Mouse (Mus musculus): ENCODE results near the gene Arhgap20.

The Arhgap20 gene

DNA sequence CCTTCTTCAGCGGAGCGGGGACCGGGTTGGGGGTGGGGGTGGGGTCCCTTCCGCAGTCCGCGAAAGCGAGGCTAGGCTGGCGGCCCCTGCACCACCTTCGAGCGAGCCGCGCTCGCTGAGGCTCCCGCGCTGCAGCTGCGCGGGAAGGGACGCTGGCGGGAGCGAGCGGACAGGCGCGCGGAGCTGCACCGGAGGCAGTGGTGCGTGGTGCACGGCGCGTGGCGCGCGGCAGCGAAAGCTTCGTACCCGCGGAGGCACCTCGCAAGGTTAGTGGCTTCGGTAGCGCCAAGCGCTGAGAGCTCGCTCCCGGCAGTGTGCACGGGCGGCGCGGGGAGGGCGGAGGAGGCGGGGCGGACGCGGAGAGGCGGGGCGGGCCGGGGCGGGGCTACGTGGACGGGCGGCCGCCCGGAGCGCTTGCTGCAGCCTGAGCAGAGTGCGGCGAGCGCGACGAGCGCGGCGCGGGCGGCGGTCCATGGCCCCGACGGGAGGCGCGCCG, at the start of gene Arhgap20:
Gene Arhgap20, plus strand, starts transcription at position 417 of the 496 bp plus-strand sequence.
- ATAC-seq (ENCODE audit: low TSS enrichment): peak; percentile 80

DNA sequence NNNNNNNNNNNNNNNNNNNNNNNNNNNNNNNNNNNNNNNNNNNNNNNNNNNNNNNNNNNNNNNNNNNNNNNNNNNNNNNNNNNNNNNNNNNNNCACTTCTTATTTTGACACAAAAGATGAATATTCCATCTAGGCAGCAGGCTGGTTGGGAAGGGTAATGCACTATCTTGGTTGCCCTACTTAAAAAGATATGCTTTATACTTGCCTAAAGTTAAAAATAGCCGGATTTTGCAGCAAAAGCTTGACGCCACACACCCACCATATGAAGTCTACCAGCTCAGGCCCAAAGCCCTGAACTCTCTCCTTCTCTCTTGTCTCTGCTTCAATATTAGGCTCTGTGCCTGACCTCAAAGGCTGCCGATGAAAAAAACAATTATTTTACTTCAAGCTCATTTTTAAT, 46.3 kb upstream of the Arhgap20 start:
- ATAC-seq (ENCODE audit: low TSS enrichment): peak; percentile 70

DNA sequence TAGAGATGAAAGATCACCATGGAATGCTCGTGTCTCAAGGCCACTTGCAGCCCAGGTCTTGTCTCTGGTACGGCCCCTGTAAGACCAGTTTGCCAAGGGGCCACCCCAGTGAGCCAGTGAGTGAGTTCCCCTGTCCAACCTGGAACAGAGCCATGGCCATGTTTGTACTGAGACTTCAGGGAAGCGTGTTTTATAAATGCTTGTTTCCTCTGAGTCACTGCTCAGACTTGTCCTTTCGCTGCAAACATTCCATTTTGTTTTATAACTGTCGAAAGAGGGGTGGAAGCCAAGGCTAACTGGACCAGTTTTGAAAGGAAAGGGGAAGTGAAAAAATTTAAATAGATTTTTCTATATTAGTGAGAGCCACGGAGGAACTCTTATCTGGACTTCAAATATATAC, 37.2 kb upstream of the Arhgap20 start:
- ATAC-seq (ENCODE audit: low TSS enrichment): no peak

DNA sequence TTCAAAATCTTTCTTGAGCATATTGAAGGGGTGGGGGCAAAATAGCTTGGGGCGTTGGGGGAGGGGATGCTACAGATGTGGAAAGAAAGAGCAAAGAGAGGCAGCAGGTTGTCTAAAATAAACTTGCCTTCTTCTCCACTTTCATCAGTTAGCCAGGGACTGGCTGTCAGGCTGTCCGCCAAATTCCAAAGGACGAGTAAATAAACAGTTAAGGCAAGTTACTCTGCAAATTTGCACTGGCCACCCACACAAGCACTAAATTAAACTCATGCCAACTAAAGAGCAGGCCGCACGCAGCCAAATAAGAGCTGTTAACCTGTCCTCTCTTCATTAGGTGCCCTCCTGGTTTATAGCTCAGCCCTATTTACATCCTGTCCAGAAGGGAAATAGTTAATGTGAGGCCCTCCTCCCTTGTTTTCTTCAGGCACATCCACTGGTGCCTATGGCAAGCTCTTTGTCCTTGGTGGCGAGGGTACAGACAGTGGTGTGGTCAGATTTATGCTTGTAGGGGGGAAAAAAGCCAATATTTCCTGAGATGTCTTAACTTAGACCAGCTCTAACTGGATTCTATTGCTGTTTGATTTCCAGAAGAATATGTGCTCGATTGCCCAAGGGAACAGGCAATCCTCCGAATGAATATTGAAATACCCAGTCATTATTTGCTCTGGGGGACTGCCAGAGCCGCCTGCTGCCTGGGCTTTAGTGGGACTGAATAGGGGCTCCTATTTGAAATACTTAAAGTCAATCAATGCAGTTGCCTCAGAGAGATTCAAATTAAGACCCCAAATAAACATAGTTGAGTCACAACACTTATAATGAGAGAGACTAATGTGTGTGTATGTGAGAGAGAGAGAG, 29.7 kb upstream of the Arhgap20 start:
- no peak for ATAC-seq (ENCODE audit: low TSS enrichment)

DNA sequence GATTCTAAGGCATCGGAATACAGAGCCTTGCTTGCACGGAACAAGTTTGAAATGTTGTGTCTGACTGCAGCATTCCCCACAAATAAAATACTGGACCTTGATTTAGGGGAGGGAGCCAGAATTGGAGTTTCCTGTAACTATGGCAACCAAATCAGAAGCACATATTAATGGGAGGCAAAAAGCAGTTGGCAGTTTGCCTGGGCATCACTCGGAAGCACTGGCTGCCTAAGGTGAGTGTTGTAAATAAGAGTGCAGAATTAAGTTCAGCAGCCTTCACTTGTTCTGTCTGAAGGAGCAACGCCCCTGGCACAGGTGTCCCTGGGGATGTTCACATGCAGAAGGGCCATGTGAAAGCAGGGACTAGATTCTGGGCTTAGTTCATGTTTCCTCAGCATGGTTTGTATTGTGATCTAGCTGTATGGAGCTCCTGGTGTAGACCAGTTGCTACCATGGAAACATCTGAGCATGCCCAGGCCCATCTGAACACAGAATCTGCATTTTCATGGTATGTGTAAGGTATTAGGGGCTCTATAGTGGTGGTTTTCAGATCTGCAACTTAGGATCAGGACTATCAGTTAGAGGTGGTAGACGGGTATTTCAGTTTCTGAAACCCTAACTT, 28.3 kb upstream of the Arhgap20 start:
- no peak for ATAC-seq (ENCODE audit: low TSS enrichment)

DNA sequence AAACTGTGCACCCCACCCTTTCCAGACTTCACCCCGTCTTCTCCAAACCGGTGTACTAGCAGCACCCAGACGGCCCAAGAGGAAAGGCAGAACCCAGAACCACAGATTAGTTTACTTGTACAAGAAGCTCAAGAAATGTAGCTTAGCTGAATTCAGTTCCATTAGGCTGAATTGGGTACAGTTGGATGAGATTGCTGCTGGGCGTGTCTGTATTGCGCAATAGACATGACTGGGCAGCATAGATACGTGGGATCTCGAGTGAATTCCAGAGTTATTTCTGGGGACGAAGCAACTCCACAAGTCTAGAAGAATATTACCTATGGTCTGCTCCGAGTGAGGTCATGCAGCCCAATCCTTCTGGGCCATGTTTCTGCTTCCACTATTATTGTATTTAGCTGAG, 26.8 kb upstream of the Arhgap20 start:
- no peak for ATAC-seq (ENCODE audit: low TSS enrichment)

DNA sequence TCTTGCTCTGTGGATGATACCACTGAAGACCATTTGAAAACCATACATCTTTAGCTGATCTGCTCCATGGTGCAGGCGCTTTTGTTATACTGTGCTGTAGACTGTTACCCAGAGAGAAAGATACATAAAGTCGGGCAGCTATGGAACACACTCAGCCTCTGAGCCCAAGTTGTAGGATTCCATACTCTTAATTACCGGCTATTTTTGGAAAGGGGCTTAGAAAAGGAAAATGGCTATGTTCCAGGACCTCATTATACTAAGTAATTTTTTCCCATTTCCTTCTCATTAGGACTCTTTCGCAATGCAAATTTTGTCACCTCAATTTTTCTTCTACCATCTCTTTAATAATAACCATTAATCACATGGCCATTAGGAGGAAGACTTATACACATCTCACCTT, 25.3 kb upstream of the Arhgap20 start:
- no peak for ATAC-seq (ENCODE audit: low TSS enrichment)

DNA sequence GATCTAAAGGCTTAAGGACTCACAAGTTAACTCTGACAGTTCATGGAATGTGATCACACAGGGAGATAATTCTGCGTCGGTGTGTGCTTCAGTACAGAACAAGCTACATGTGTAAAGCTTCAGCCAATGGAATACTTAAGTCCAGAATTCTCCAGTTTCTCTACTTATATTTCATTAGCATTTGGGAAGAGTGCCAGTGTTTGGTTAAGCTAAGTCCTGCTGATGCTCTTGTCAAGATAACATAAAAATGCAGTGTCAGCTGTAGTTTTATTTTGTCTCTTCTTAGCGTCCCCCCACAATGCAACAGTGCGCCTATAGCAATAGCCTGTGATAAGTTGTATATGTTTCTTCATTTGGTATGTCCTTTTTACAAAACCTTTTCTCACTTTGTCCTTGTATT, 15.0 kb upstream of the Arhgap20 start:
- no peak for ATAC-seq (ENCODE audit: low TSS enrichment)

DNA sequence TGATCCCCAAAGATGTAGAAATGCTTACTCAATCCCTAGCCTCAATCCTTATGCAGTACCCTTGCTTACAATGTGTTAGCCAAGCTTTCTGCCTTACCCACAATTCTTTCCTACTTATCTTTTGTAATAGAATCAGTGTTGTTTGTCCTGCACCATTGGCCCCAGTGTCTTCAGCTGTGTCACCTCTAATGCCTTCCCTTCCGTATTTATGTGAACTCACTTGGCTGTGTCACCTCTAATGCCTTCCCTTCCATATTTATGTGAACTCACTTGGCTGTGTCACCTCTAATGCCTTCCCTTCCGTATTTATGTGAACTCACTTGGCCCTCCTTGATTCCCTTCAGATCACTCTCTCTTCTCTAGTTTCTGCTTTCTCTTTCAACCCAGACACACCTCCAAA, 4.1 kb upstream of the Arhgap20 start:
- ATAC-seq (ENCODE audit: low TSS enrichment): no peak

DNA sequence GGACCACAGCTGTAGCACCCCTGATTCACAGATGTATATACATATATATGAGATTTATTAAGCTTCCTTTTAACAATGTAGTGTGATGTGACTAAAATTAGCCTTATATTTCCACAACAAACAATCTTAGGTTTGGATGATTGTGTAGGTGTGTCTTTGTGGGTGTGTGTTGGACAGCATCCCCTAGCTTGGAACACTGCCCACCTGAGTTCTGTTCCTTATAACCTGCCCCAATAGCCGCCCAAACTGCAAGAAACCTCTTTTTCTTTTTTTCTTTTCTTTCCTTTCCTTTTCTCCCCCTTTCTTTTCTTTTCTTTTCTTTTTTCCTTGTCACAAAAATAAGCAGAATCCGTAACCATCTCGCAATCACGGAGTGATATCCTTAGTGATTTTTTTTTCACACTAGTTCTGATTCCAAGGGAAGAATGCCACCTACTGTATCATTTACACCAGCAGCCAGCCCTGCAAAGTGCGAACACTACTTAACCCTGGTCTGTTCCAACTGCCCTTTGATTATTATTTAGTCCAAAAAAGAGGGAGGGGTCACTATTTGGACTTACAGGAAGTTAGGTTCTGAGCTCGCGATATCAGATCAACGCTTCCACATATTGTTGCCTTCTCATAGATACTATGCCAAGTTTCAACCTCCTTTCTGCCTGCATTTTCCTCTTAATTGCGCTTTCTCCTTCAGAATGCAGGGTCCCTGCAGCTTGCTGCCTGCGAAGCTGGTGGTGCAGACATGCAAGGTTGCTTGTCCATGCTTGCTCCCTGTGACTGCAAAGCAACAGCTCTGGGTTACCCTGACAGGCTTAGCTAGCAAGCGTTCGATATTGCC, 879 bp upstream of the Arhgap20 start:
- peak; percentile 9; the same call in 1 of the 2 replicates for ATAC-seq (ENCODE audit: low TSS enrichment)

DNA sequence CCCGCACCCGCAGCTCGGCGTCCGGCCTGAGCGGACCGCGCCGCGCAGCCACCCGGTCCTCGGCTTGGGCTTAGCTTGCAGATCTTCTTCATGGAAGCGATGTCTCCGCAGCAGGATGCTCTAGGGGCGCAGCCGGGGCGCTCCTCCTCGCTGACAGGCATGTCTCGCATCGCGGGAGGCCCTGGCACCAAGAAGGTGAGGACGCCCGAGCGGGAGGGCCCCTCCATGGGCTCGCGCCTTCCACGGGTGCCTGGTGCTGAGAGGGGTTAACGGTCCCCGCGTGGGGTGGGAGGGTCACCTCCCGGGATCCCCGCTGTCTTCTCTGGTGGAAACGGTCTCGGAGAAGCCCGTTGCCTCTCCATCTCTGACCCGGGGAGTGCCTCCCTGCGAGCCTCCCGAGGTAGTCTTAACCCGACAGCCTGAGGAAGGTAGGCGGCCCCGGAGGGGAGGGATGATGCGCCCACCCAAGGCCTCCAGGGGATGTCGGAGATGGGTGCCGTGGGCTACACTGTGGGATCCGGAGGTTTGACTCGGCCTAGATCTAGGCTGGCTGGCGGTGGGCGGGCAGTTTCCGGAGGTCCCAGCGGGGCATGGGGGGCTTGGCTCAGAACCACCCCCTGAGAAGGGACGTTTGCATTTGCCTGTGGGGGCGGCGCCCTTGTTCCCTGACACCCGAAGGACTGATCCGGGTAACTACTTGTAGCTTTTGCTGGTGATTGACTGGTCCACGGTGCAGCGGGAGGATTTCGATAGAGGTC, 459 bp downstream of the Arhgap20 start:
- ATAC-seq (ENCODE audit: low TSS enrichment): peak; percentile 36

DNA sequence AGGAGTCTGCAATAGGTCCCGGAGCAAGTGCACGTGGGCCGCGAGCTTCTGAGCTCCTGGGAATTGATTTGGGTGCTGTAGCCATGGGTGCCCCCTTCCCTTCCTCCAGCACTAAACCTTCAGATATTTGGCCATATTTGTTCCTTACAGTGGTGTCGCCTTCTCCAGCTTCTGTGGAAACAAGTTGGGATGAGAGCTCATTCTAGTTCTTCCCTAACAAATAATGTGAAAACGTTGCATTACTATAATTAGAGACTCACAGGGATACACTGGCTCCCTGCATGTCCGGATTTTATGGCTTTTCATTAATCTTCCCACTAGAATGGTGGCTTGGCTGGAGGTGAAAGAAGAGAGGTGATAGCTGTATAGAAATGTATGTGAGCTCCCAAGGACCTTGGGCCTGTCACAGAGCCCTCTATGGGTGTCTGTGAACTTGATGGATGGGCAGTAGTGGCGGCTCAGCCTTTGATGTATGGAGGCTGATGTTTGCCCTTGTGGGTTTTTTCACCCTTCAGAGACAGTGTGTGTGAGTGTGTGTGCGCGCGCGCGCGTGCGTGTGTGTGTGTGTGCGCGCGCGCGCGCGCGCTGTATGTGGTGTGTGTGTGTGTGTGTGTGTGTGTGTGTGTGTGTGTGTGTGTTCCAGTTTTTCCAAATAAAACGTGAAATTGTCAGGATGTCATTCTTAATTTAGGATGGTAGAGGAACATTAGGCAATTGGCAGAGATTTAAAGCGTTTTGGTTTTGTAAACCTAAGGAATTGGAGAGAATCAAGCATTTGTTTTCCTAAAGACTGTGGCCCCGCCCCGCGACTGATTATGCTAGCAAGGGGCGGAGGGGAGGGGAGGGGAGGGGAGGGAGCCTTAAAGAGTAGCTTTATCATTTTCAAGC, 1.3 kb downstream of the Arhgap20 start:
- peak; percentile 7 for ATAC-seq (ENCODE audit: low TSS enrichment)

DNA sequence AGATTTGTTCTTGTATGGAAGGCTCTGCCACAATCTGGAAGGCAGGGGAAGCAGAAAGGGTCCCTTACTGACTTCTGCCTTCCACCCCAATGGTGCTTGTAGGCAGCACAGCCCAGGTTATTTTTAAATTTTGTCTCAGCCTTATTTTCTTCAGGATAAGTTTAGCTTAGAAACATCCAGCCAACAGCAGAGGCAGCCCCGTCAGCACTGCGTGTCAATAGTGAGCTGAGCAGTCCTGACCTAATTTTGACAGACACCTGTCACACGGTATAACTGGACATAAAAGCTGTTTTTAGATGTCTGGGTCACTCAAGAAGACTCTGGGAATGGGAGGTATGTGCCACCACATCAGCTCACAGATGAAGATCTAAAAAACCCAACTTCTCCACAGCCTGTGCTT, 9.1 kb downstream of the Arhgap20 start:
- ATAC-seq (ENCODE audit: low TSS enrichment): peak; percentile 33; the same call in 1 of the 2 replicates

DNA sequence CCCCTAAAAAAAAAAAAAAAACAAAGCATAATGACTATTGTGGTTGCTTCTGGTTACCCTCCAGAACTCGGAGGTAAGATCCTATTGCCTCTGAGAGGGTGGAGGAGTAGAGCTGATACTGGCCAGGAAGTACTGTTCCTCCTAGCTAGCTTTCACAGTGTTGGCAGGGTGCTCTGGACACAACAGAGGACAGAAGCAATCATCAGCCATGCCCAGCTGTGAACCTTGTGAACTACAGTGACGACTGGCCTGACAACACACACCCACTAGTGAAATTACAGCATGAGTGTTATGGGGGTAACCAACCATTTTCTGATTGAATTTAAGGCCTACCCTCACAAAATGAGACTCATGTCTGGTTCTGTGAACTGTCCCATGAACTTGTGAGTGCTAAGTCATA, 11.3 kb downstream of the Arhgap20 start:
- no peak for ATAC-seq (ENCODE audit: low TSS enrichment)

DNA sequence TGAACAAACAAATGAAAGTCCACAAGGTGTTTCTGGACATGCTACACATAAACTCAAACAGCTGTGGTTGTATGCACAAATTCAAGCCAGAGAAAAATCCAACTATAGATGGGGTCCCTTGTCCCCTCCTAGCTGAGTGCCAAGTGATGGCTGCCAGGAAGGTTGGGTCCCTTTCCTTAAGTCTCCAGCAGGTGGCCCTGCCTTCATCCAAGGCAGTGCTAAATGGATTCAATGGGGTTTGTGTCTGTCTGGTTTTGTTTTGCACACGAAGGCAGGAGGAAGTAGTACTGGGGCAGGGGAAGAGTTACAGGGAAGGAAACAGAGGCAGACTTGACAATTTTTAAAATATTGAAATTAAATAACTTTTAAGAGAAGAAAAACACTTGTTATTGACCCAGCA, 12.0 kb downstream of the Arhgap20 start:
- no peak for ATAC-seq (ENCODE audit: low TSS enrichment)

DNA sequence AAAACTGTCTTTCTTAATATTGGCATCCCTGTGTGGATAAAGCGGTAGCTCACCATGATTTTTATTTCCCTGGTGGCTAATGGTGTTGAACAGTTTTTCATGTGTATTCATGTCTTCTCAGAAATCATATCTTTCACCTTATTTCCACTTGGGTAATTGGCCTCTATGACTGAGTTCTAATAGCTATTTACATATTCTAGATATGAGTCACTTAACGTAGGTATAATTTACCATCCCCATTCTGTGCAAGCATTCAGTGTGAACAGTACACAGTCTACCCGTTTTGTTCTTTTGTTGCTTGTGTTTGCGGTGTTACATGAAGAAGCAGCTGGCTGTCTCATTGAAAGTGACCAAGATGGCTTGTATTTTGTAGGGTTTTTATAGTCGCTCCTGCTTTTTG, 14.1 kb downstream of the Arhgap20 start:
- no peak for ATAC-seq (ENCODE audit: low TSS enrichment)

DNA sequence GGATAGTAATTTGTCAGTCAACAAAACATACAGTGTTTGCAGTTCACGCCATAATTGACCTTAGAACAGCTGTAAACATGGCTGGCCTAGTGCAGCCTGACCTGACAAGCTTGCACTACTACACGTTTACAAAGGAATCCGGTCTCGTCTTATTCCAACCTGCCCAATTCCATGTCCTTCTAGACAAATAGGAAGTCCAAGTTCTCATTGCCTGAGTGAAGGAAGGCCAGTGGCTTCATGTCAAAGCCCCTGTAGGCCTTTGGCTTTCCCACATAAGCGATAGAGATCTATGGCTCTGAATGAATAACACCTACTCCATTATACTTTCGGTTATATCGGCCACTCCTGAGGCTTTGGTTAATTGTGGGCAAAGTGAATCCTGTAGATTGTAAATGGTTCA, 16.0 kb downstream of the Arhgap20 start:
- ATAC-seq (ENCODE audit: low TSS enrichment): no peak

DNA sequence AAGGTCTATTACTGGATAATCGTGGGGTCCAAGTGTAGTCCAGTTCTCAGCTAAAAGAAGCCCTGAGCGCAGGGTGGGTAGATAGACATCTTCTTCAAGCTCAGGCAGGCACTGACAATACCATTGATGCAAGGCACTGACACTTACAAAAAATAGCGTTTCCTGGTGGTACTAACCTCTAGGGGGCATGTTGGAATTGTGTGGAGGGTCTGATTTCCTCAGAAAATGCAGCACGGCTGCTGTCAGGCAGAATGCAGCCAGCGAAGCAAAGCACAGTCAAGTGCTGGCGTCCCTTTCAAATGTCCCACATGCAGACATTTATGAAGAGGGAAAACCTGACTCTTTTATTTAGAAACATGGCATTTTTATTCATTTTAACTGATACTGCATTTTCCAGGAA, 22.2 kb downstream of the Arhgap20 start:
- ATAC-seq (ENCODE audit: low TSS enrichment): peak; percentile 20; the same call in 1 of the 2 replicates

DNA sequence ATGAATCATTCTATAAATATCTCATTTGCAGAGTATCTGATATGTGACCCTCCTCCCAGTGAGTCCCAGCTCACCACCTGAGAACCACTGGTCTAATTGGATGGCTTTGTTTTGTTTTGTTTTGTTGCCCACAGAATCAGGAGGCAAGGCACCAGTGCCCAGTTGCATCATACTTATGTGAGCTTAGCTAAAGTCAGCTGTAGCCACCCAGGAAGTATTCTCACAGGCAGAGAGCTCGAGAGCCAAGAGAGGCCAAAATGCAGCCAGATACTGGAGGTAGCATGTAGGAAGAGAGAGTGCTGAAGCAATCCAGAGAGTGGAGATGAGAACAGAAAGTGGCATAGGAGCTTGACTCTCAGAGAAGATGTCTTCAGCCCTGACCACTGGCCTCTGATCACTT, 23.3 kb downstream of the Arhgap20 start:
- peak; percentile 27; the same call in 1 of the 2 replicates for ATAC-seq (ENCODE audit: low TSS enrichment)

DNA sequence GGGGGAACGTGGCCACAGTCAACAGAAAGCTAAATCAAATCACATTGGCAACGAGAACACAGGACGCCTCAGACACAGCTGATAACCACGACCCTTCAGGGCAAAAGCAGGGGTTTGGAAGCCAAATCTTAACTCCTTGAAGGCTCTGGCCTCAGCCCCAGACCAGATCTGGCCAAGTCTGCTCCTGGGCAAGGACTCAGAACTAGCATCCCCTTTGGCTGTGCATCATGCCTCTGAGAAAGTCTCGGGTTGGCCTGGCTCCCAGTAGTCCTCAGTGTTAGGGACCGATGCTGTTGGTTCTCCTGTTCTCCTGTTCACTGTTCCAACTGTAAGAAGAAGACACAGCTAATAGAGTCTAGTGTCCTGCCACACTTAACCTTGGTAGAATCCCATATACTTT, 30.1 kb downstream of the Arhgap20 start:
- 0 out of 2 replicates have a peak, but pooled peaks have one; percentile 31 for ATAC-seq (ENCODE audit: low TSS enrichment)
